Mouse (Mus musculus) heart, embryonic 16.5 days (tissue): Measurements from ENCODE around the gene Zdhhc20. TPM values are rescaled to one million over a fixed set of nuclear protein-coding genes. Genes with fewer than 3 reads are reported as not detected.

Experiments
- ATAC-seq: fragments of 200-750 bp; cut with Nextera tagmentation; replicated peaks from 2 replicates; pipeline ENCODE4 v1.8.0; 2017; ENCODE audit warnings: moderate number of reproducible peaks; ENCODE audit not compliant: insufficient read depth, low FRiP score; ENCODE audit errors: extremely low read depth
- H3K27ac ChIP-seq: fragments of 300-500 bp; sonication (generic); 2 replicates; pipeline ENCODE4 v1.5.1; 2014; ENCODE audit warnings: mild to moderate bottlenecking, low read length, control low read depth, moderate library complexity
- H3K27me3 ChIP-seq: fragments of 300-500 bp; sonication (generic); 2 replicates; pipeline ENCODE4 v1.6.1; 2014; ENCODE audit warnings: low read length, mixed read lengths; ENCODE audit not compliant: control insufficient read depth, insufficient read depth
- H3K36me3 ChIP-seq: fragments of 300-500 bp; sonication (generic); 2 replicates; pipeline ENCODE4 v1.6.1; 2014; ENCODE audit not compliant: control insufficient read depth, insufficient read depth
- H3K4me1 ChIP-seq: fragments of 300-500 bp; sonication (generic); 2 replicates; pipeline ENCODE4 v1.6.1; 2014; ENCODE audit warnings: low read length, mixed read lengths; ENCODE audit not compliant: control insufficient read depth, insufficient read depth
- H3K4me2 ChIP-seq: fragments of 300-500 bp; sonication (generic); 2 replicates; pipeline ENCODE4 v1.6.1; 2014; ENCODE audit warnings: low read depth, mild to moderate bottlenecking, control low read depth, low read length
- H3K4me3 ChIP-seq: fragments of 300-500 bp; sonication (generic); 2 replicates; pipeline ENCODE4 v1.5.1; 2014; ENCODE audit warnings: mild to moderate bottlenecking, control low read depth, low read length
- H3K9ac ChIP-seq: fragments of 300-500 bp; sonication (generic); 2 replicates; pipeline ENCODE4 v1.6.1; 2014; ENCODE audit warnings: low read length, control low read depth
- H3K9me3 ChIP-seq: fragments of 300-500 bp; sonication (generic); replicated peaks from 2 replicates; pipeline ENCODE4 v1.6.1; 2016; ENCODE audit warnings: low read length; ENCODE audit not compliant: control insufficient read depth
- WGBS: fragments of 180-500 bp; shearing (Covaris S2); extraction: QIAGEN DNeasy Blood & Tissue Kit; methylation state at CpG from one replicate; pipeline ENCODE4 v1.1.7; 2014; 5-methylcytosine and 5-hydroxymethylcytosine counted together
- microRNA-seq: library from miRNA; unstranded; fragments of <30 nt; microRNA quantifications from one replicate; pipeline ENCODE4, GENCODE M21; 2017
- polyA plus RNA-seq: library from polyadenylated mRNA; unstranded; fragments of >200 nt; fragmentation: Nextera tagmentation; extraction: Ambion mirVana; gene quantifications from 2 replicates; pipeline ENCODE4 v1.2.1, GENCODE M21; 2015

Zdhhc20 gene
- polyA plus RNA-seq, 1 experiment from 2014 or later: 40.9 TPM

GRCm38 (mm10) chr14:57789311-57789710 is 100.8 kb downstream of the Zdhhc20 start:
- Histone ChIP-seq H3K4me3 (no peak overlapping the region), H3K9me3 (no peaks in the 10 kb centered on the region), H3K4me1 (no peaks in the 10 kb centered on the region), H3K27me3 (no peaks in the 10 kb centered on the region), H3K9ac (no peak overlapping the region), H3K27ac (no peak overlapping the region), H3K36me3 (no peaks in the 10 kb centered on the region), H3K4me2 (no peak overlapping the region)
- no peak for ATAC-seq
- WGBS: 74% methylated on average over 2 of the region's 2 CpGs

- Histone ChIP-seq H3K27me3 (no peaks in the 10 kb centered on the region), H3K9ac (no peak overlapping the region), H3K4me3 (no peak overlapping the region), H3K9me3 (no peaks in the 10 kb centered on the region), H3K4me2 (no peak overlapping the region), H3K36me3 (no peaks in the 10 kb centered on the region), H3K4me1 (no peaks in the 10 kb centered on the region), H3K27ac (no peak overlapping the region)
- no peak for ATAC-seq
- 29% methylated on average over 4 of the region's 4 CpGs for WGBS
Observed at GRCm38 (mm10) chr14:57787406-57787805, 102.7 kb downstream of the Zdhhc20 start.

Small RNA genes within 50 kb of the gene (microRNA-seq; reads per million reads assigned to microRNA genes)
- 0.59 reads per million for gene Mir3077

Other genes with a start within 250 kb of the Zdhhc20 start
- gene Xpo4, start 224.8 kb downstream of the Zdhhc20 start, polyA plus RNA-seq: 13.0 and 13.7 TPM in 2 replicates
- not detected in 2 replicates for gene Gm49361, start 144.2 kb downstream of the Zdhhc20 start, polyA plus RNA-seq
- 19.4 and 24.4 TPM in 2 replicates for gene Lats2, start 131.9 kb downstream of the Zdhhc20 start, polyA plus RNA-seq
- gene Sap18, start 92.1 kb downstream of the Zdhhc20 start, polyA plus RNA-seq: 15.5 and 16.4 TPM in 2 replicates
- gene Ska3, start 64.1 kb downstream of the Zdhhc20 start, polyA plus RNA-seq: 23.4 and 24.7 TPM in 2 replicates
- 133 and 140 TPM in 2 replicates for gene Mrpl57, start 64.0 kb downstream of the Zdhhc20 start, polyA plus RNA-seq
- gene Micu2, start 109.0 kb upstream of the Zdhhc20 start, polyA plus RNA-seq: 81.7 and 88.7 TPM in 2 replicates
- 6.5 and 9.1 TPM in 2 replicates for gene Fgf9, start 180.3 kb upstream of the Zdhhc20 start, polyA plus RNA-seq